Mouse (Mus musculus): Measurements from ENCODE around the gene Olfr464. TPM values are rescaled to one million over a fixed set of nuclear protein-coding genes. Genes with fewer than 3 reads are reported as not detected.
"Not testable (repeated sequence)": the region's sequence is repeated elsewhere in the genome, so short reads cannot be mapped to it uniquely, and the experiment has no call there.

The Olfr464 gene
- polyA plus RNA-seq, 1 experiment, result not detected

DNA sequence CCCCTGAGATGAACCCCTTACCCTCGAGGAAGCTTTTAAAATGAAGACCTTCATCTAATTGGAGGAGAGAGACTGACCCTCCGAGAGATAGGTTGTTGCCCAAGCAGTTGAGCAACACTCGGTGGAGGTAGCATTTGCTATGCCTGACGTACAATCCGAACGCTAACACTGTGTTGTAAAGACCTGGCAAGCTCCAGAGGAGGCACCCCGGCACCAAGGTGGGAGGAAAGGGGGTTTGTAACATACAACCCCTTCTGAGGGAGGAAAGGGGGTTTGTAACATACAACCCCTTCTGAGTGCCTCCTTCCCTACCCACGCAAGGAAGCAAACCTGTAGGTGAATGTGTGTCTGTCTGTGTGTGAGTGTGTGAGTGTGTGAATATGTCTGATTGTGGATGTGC is 49.0 kb downstream of the Olfr464 start:
- WGBS, result 29% methylated on average over 8 of the region's 8 CpGs

DNA sequence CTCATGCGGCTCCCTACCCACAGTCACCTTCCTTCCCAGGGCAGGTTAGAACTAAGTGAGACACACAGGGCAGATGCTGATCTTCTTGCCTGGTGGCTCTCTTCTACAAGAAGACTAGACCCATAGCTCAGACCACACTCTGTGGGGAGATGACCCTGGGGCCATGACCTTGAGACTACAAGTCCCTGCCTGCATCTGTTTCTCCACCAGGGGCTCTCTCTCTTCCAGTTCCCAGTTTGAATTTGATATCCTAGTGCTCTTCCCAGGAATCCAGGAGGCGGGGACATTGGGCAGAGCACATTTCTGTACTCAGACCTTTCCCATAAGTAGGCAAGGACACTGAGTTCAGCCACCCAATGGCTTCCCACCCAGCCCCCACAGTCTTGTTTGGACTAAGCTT is 50.7 kb downstream of the Olfr464 start:
- DNase-seq (ENCODE audit: low read depth, low spot score), result no peak
- 76% methylated on average over 2 of the region's 2 CpGs for WGBS

More for the DNA sequence above, 49.0 kb downstream of the Olfr464 start:
- DNase-seq (ENCODE audit: low read depth, low spot score), result no peak

DNA sequence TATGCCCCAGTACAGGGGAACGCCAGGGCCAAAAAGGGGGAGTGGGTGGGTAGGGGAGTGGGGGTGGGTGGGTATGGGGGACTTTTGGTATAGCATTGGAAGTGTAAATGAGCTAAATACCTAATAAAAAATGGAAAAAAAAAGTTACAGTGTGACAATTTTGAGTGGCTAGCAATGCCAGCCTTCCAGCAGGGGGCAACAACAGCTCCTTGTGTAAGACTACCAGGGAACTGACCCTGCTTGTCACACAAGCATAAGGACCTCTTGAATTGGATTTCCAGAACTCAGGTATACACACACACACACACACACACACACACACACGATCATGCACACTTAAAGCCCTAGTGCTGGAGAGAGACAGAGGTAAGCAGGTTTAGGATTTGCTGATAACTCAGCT is 53.9 kb downstream of the Olfr464 start:
- WGBS, result 88% methylated on average over 1 of the region's 2 CpGs
- not testable (repeated sequence) for DNase-seq (ENCODE audit: low read depth, low spot score)

Other genes with a start within 250 kb of the Olfr464 start
- 67.4 and 76.6 TPM in 2 replicates for gene Supt4a, start 183.4 kb downstream of the Olfr464 start, polyA plus RNA-seq (2012; rRNA removed)
- gene Tspoap1, start 160.4 kb downstream of the Olfr464 start, polyA plus RNA-seq (2012; rRNA removed), result 0.81 and 1.0 TPM in 2 replicates
- 0.06 and 0.08 TPM in 2 replicates for gene Mpo, start 127.4 kb downstream of the Olfr464 start, polyA plus RNA-seq (2012; rRNA removed)
- gene Lpo, start 92.7 kb downstream of the Olfr464 start, polyA plus RNA-seq (2012; rRNA removed), result 0.07 and 0.17 TPM in 2 replicates
- 9.0 and 9.9 TPM in 2 replicates for gene Mks1, start 67.8 kb downstream of the Olfr464 start, polyA plus RNA-seq (2012; rRNA removed)
- 0.20 and 0.26 TPM in 2 replicates for gene Epx, start 45.4 kb downstream of the Olfr464 start, polyA plus RNA-seq (2012; rRNA removed)
- gene Olfr462, start 28.7 kb downstream of the Olfr464 start, polyA plus RNA-seq (2012; rRNA removed), result not detected in 2 replicates
- not detected in 2 replicates for gene Olfr463, start 23.6 kb downstream of the Olfr464 start, polyA plus RNA-seq (2012; rRNA removed)
- 71.1 and 101 TPM in 2 replicates for gene Dynll2, start 66.6 kb upstream of the Olfr464 start, polyA plus RNA-seq (2012; rRNA removed)
- 54.8 and 81.0 TPM in 2 replicates for gene Srsf1, start 126.4 kb upstream of the Olfr464 start, polyA plus RNA-seq (2012; rRNA removed)
- gene Vezf1, start 147.3 kb upstream of the Olfr464 start, polyA plus RNA-seq (2012; rRNA removed), result 9.8 and 13.7 TPM in 2 replicates
- 11.2 and 13.0 TPM in 2 replicates for gene Cuedc1, start 177.1 kb upstream of the Olfr464 start, polyA plus RNA-seq (2012; rRNA removed)

All from large intestine, adult 2 months (tissue).